Mouse (Mus musculus) cerebellum, postnatal 36 days (tissue): Measurements from ENCODE around the gene Tet2.

Experiments
- DNase-seq, 2 experiments: peaks; one replicate each; pipeline ENCODE4 v3.0.0; 2021 to 2022; ENCODE audit warnings: mixed read lengths in 2 of 2

The Tet2 gene

GRCm38 (mm10) chr3:133435774-133436148, 109.2 kb downstream of the Tet2 start:
- no peak for DNase-seq

GRCm38 (mm10) chr3:133435141-133435773, 109.7 kb downstream of the Tet2 start:
- no peak for DNase-seq

- no peak for DNase-seq
Observed at GRCm38 (mm10) chr3:133429394-133430173, 115.4 kb downstream of the Tet2 start.

GRCm38 (mm10) chr3:133428003-133428402, 116.9 kb downstream of the Tet2 start:
- no peak for DNase-seq

GRCm38 (mm10) chr3:133423073-133423472, 121.9 kb downstream of the Tet2 start:
- no peak for DNase-seq

- no peak for DNase-seq
Observed at GRCm38 (mm10) chr3:133414747-133415146, 130.2 kb downstream of the Tet2 start.
